Mouse (Mus musculus): Measurements from ENCODE around the gene Lrrn2. TPM values are rescaled to one million over a fixed set of nuclear protein-coding genes. Genes with fewer than 3 reads are reported as not detected.

The Lrrn2 gene
- total RNA-seq (2021) = 100 to 1,000 TPM; 101 to 117 TPM

DNA sequence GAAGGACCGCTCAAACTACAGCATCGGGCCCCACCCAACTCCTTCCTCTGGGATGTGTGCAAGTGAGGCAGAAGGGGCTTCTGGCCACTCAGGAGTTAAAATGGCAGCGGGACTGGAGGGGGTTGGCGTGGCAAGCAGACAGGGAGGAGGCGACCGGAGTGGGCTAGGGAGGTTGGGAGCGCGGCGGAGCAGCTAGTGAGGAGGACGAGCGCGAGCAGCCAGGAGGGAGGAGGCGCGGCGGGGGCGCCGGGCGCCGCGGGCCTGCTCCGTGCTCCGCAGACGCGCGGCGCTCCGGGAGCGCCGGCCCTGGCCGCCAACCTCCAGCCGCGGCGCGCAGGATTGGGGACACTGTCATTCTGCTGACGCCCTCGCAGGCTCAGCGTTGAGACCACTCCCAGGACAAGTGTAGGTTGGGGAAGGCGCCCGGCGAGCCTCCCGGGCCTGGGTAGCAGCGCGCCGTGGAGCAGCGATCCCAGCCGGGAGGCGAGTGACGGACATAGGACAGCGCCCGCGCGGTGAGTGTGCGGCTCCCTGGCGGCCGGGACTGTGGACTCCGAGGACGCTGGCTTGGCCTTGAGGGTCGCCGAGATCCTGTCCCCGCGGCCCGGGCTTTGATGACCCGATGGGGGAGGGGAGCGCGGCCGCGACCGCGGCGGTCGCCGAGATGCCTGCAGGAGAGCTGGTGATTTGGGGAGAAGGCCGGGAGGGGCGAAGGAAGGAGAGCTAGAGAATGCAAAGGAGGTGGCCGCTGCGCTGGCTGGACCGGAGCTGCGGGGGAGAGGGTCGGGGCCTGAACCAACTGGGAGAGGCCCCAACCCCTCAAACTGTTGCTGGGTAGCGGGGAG lies at the start of gene Lrrn2:
Gene Lrrn2, plus strand, starts transcription at position 113 of the 845 bp plus-strand sequence.
- peak; percentile 82 for DNase-seq

GRCm38 (mm10) chr1:132831963-132832362 lies 48.1 kb upstream of the Lrrn2 start:
- intact Hi-C loops (cut with DNase I) = no loop called here
- no peak for DNase-seq

More for the DNA sequence above, at the start of gene Lrrn2:
- intact Hi-C loops (cut with DNase I) = loop anchor here (5.0 kb wide), 2 partner anchors 97 to 123 kb away; no protein-coding TSS in a partner anchor

GRCm38 (mm10) chr1:132834037-132834436 lies 46.0 kb upstream of the Lrrn2 start:
- DNase-seq = no peak

GRCm38 (mm10) chr1:132836895-132837294 lies 43.2 kb upstream of the Lrrn2 start:
- intact Hi-C loops (cut with DNase I) = no loop called here
- DNase-seq = no peak

More at GRCm38 (mm10) chr1:132834037-132834436, 46.0 kb upstream of the Lrrn2 start:
- intact Hi-C loops (cut with DNase I) = no loop called here

DNA sequence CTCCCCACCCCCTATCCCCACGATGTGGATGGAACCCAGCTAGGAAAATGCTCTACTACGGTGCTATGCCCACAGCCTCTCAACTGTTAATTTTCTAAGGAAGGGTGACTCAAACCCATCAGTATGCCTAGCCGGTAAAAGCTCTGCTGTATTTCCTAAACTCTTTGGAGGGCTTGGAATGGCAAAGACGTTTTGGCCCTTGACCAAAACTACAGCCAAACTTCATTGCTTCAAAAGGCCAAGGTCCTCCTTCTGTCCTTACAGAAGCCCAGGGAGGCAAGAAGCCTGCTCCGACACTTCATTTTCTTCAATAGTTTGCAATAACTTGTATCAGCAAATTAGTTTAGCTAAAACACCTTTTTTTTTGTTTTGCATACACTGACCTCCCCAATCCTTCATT lies 42.4 kb upstream of the Lrrn2 start:
- DNase-seq = no peak
- intact Hi-C loops (cut with DNase I) = no loop called here

- no peak for DNase-seq
- intact Hi-C loops (cut with DNase I) = no loop called here
Measured at GRCm38 (mm10) chr1:132838371-132838770, 41.7 kb upstream of the Lrrn2 start.

- no peak for DNase-seq
- intact Hi-C loops (cut with DNase I) = no loop called here
Measured at GRCm38 (mm10) chr1:132843612-132844011, 36.5 kb upstream of the Lrrn2 start.

GRCm38 (mm10) chr1:132844088-132844804 lies 35.8 kb upstream of the Lrrn2 start:
- DNase-seq = peak; percentile 72
- intact Hi-C loops (cut with DNase I) = no loop called here

DNA sequence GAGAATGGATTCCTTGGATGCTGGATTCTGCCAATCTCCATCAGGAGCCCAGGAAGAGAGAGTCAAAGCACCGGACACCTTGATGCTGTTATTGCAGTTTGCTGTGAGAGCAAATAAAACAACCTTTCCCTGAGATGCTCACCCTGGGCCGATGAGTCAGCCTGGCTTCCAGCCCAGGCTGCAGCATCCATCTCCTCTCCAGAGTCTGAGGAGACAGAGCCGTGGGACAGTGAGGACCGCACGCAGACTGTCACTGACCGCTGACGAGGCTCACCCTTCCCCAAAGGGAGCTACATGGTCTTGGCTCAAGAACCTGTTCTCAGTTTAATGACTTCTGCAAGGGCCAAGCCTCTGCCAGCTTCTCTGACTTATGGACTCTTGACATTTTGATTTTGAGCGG lies 34.3 kb upstream of the Lrrn2 start:
- intact Hi-C loops (cut with DNase I) = no loop called here
- no peak for DNase-seq

DNA sequence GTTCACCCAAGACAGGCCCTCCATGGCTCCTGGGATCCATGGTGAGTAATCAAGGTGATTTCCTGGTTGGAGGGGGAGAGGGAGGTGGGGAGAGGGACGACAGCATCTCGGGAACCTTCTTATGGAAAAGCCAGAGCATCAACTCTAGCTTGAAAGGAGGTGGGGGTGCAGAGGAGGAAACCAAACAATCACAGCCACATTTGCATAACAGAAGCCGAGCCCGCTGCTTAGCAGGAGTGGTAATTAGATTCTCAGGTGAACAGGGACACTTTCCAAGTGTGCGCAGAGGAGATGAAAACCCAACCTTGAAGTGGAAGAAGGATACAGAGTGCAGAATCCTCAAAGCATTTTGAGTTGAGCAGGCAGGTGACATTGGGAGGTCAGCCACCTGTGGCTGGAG lies 29.3 kb upstream of the Lrrn2 start:
- intact Hi-C loops (cut with DNase I) = no loop called here
- no peak for DNase-seq

GRCm38 (mm10) chr1:132851296-132851695 lies 28.8 kb upstream of the Lrrn2 start:
- no peak for DNase-seq
- intact Hi-C loops (cut with DNase I) = no loop called here

- intact Hi-C loops (cut with DNase I) = no loop called here
- DNase-seq = no peak
Measured at GRCm38 (mm10) chr1:132851771-132852170, 28.3 kb upstream of the Lrrn2 start.

DNA sequence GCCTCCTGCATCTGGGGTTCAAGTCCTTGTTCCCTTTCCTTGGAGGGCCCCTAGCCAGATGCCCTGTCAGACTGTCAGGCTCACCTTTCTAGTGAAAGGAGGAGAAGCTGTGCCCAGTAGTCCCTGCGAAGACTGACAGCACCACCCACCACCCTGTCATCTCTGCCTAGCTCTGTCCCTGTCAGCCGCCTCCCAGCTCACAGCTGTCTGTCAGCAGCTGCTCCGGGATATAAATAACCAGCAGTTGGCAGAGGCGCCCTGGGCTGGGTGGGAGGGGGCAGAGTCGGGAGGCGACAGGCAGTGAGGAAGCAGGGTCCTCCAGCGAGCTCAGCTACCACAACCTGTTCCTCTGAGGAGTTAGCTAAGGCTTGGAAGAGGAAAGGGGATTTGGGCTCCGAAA lies 26.8 kb upstream of the Lrrn2 start:
- intact Hi-C loops (cut with DNase I) = no loop called here
- DNase-seq = peak; percentile 24

- no peak for DNase-seq
- intact Hi-C loops (cut with DNase I) = no loop called here
Measured at GRCm38 (mm10) chr1:132858516-132859383, 21.3 kb upstream of the Lrrn2 start.

GRCm38 (mm10) chr1:132864220-132864619 lies 15.9 kb upstream of the Lrrn2 start:
- intact Hi-C loops (cut with DNase I) = no loop called here
- no peak for DNase-seq

DNA sequence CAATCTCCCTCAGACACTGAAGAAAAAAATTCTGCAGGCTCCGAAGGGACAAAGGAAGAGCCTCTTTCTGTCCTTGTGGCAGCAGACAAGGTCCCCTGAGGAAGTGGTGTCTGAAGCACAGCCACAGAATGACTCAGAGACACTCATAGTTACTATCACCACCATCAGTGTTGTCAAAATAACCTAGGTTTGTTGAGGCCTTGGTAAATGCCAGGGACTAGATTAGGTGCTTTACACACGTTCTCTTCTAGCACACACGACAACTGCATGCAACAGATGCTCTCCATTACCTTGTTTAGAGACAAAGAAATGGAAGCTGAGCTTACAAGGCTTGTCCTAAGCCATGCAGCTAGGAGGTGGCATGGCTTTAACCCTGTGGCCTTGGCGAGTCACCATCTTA lies 14.5 kb upstream of the Lrrn2 start:
- intact Hi-C loops (cut with DNase I) = no loop called here

GRCm38 (mm10) chr1:132870327-132870726 lies 9.7 kb upstream of the Lrrn2 start:
- intact Hi-C loops (cut with DNase I) = no loop called here
- DNase-seq = no peak

More for the DNA sequence above, 14.5 kb upstream of the Lrrn2 start:
- DNase-seq = no peak

DNA sequence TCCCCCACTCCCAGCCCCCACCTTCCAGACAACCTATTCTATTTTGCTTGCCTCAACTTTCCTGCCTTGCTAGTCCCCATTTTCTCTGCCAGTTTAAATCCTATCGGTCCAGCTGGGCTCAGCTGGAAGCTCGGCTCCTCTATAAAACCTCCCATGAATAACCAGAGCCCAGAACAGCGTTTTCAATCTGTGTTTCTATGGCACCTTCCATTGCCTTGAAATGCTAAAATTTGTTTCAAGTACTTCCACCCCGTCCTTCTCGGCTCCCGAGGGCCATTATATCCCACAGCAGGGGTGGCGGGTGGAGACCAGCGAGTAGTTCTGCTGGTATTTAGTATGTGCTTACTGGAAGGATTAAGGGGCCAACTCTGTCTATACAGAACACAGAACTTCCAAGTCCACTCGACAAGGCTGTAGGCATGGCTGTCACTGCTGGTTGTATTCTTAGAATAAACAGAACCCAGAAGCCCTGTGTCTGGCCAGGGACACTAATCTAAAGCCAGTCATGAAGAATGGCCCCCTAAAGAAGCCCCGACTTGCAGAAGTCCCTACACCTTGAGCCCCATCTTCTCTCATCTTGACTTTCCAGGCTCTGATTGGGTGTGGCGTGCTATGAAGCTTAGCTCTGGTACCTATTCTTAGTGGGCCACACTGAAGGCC lies 992 bp upstream of the Lrrn2 start:
- intact Hi-C loops (cut with DNase I) = no loop called here
- no peak for DNase-seq

DNA sequence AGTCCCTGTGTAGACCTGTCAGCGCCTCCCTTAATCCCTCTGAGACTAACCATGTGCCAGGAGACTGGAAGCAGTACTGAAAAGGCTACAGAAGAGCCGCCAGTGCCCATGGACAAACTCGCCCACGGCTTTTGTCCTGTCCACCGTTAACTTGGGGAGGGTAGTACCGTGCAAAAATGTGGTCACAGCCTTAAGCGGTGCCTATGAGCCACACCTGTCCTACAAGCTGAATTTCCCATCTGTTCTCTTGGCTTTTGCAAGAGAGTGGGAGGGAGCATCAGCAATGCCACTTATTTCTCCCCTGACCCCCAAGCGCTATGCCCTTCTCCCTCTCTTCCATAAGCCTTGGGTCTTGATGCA lies 292 bp upstream of the Lrrn2 start:
- intact Hi-C loops (cut with DNase I) = loop anchor here (5.0 kb wide), 2 partner anchors 98 to 122 kb away; no protein-coding TSS in a partner anchor
- no peak for DNase-seq

- intact Hi-C loops (cut with DNase I) = loop anchor here (5.0 kb wide), 2 partner anchors 96 to 124 kb away; no protein-coding TSS in a partner anchor
- DNase-seq = peak; percentile 89
Measured at GRCm38 (mm10) chr1:132881041-132881761, 1.1 kb downstream of the Lrrn2 start.
